Comparison of ENCODE assay signal across 21 mouse cellular contexts in genomic region chr10:16681001-16681400, GRCm38 (mm10).
"Had no signal": no experiment of that assay in that cellular context is flagged by ENCODE, and none has a peak within 500 bp of the region (broad histone marks: within the 10 kb centered on the region; RNA-seq: fewer than 3 reads in every experiment).

No protein-coding gene starts in this region.

- ATAC-seq: forebrain, embryonic 13.5 days; forebrain, embryonic 14.5 days; forebrain, embryonic 15.5 days; forebrain, embryonic 16.5 days; forebrain, postnatal 0 days had no signal

- DNase-seq: cerebellum, adult 8-10 months; cerebellum, adult 9-10 months; cerebellum, adult 9-11 months; cerebellum, postnatal 10 days; cerebellum, postnatal 14 days; cerebellum, postnatal 25 days; cerebellum, postnatal 36 days; embryo, embryonic 11 days; forebrain, postnatal 0 days; gastrocnemius, adult 2 months; gastrocnemius, postnatal 10 days; gastrocnemius, postnatal 14 days; gastrocnemius, postnatal 25 days; gastrocnemius, postnatal 36 days; heart, adult 11 months; heart, adult 18-20 months; heart, adult 2 months had no signal
